Mouse (Mus musculus) fat pad, adult 2 months (tissue): ENCODE data around the gene Sost.

Experiments
- DNase-seq: peaks from one replicate; pipeline ENCODE4 v3.0.0-alpha.2; 2011; ENCODE audit warnings: low read depth, low spot score; ENCODE audit errors: extremely low read depth

Sost gene

GRCm38 (mm10) chr11:101983431-101983921, 16.7 kb upstream of the Sost start:
- no peak for DNase-seq

DNA sequence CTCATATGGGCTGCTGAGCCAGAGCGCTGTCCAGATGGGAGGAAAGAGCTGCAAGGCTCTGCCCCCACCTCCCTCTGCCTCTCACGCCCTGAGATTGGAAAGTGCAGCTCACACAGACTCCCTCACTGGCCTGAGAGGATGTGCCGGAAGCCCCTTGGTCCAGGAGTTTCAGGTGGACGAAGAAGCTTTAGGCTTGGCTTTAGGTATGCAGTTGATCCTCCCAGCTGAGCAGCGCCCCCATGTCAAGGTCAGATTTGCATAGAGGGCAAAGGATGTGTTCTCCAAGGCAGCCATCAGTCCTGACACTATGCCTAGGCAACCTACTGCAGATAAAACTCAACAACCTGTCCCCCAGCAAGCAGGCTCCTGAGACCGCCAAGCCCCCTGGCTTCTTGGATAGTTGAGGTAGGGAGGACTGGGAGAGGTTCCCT, 16.2 kb upstream of the Sost start:
- no peak for DNase-seq

DNA sequence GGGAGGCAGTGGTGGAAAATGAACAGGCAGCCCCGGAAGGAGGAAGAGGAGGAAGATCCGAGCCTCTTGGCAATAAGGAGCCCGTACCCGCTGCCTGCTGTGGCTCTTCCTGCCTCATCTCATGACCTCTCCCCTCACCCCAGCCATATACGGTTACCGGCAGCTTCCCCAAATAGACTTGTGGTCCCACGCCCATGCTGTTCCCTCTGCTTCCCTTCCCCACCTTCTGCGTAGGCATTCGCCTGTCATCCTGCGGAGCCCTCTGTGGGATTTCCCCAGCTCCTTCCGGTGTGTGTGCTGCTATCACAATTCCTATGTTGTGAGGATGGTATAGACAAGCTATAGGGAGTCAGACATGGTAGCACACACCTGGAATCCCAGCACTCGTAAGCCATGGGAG, 15.0 kb upstream of the Sost start:
- no peak for DNase-seq

GRCm38 (mm10) chr11:101980603-101981157, 13.9 kb upstream of the Sost start:
- no peak for DNase-seq

GRCm38 (mm10) chr11:101979140-101979539, 12.3 kb upstream of the Sost start:
- DNase-seq = no peak

GRCm38 (mm10) chr11:101976949-101977348, 10.1 kb upstream of the Sost start:
- no peak for DNase-seq

DNA sequence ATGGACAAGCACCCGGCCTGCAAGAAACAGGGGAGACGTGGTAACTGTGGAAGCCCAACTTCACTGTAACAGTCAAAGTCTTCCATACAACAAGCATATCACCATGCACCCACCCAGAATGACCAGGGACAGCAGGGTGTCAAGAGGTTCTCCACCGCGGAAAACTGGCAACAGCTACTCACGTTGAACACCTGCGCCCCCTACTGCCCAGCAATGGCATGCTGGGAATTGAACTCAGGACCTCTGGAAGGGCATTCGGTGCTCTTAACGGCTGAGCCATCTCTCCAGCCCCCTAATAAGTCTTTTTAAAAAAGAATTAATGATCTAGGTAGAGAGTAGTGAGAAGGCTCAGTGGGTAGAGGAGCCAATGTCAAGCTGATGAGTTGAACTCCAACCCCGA, 8.1 kb upstream of the Sost start:
- DNase-seq = no peak

DNA sequence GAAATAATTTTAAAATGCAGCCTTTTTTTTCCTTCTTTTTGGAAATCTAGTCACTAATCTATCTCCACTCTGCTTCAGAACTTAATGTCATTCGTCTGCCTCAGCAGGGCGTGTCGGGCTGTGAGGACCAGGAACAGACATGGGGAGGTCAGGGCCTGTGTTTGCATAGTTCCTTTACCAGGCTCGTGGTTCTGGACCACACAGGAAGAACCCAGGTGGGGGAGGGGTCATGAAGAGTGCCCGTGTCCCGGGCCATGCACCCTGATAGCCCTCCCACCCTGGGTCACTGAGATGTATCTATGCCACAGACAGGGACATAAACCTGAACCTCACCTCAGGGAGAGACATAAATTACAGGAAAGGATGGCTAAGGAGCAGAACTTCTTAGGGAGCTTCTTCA, 7.4 kb upstream of the Sost start:
- no peak for DNase-seq

DNA sequence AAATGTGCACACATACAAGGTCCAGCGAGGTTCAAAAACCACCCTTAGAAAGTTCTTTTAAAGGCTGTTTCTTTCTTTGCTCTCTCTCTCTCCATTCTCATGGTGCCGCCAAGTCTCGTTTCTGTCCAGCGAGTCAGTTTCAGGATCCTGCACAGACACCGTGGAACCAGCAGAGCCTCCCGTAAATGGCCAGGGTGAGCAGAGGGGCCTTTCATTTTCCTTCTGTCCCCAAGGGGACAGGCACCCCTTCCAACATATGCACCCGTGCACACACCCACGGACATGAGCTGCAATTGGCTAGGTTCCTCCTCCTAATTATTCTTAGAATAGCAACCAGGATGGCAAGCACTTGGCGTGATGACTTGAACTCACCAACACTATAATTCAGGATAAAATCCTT, 6.7 kb upstream of the Sost start:
- DNase-seq = no peak

GRCm38 (mm10) chr11:101972651-101973050, 5.8 kb upstream of the Sost start:
- DNase-seq = no peak

GRCm38 (mm10) chr11:101972097-101972496, 5.3 kb upstream of the Sost start:
- no peak for DNase-seq

DNA sequence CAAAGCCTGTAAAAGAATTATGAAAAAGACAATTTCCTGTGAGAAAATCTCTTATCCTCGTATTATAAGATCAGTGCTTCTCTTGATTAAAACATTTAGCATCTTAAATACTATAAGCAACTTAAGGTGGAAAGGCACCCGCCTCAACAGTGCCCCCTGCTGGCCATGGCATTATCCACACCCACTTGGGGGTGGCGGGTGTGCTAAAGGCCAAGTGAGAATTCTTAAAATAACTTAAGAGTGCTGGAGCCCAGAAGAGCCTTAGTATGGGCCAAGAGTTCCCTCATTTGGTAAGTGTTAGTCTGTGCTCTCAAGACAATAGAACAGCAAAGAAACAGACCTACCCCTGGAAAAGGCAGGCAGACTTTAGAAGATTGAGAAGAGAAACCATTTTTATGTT, 4.6 kb upstream of the Sost start:
- no peak for DNase-seq

- DNase-seq = no peak
Observed at GRCm38 (mm10) chr11:101969835-101970234, 3.0 kb upstream of the Sost start.

- no peak for DNase-seq
Observed at GRCm38 (mm10) chr11:101968791-101969190, 2.0 kb upstream of the Sost start.

DNA sequence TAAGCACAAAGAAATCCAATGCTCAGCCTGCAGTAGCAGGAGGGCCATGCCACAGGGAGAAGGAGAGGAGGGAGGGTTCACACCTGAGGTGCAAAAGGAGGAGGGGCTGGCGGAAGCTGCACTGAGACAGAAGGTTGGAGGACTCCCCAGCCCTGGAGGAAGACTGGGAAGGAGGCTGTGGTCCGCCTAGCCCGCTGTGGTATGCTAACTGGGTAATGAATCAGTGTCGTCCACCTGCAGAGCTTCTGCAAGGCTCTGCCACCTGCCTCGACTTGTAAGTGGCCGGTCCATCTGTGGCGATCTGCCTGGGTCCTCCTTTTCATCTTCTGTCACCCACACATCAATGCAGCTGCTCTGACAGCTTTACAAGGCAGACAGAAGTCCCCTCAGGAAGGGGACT, 1.5 kb upstream of the Sost start:
- no peak for DNase-seq

GRCm38 (mm10) chr11:101965553-101965952, 1.3 kb downstream of the Sost start:
- DNase-seq = no peak

DNA sequence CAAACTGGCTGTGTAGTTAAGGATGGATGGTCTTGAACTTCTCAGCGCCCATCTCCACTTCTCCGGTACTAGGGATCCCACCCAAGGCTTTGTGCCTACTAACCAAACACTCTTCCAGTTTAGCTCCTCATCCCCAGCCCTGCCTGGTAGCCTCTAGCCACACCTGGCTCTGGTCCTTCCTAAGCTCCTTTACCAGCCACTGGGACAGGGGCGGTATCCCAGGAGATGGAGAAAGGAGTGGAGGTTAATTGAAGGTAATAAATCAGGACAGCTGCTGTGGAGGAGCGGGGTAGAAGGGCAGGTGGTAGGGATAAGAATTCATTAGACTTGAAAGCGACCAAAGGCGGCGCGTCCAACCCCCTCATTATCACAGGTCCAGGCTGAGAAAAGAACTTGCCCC, 2.2 kb downstream of the Sost start:
- no peak for DNase-seq

- no peak for DNase-seq
Observed at GRCm38 (mm10) chr11:101963473-101964291, 3.1 kb downstream of the Sost start.

- DNase-seq = no peak
Observed at GRCm38 (mm10) chr11:101963043-101963442, 3.8 kb downstream of the Sost start.

- no peak for DNase-seq
Observed at GRCm38 (mm10) chr11:101957476-101957875, 9.3 kb downstream of the Sost start.

GRCm38 (mm10) chr11:101953441-101953840, 13.4 kb downstream of the Sost start:
- no peak for DNase-seq

- DNase-seq = no peak
Observed at GRCm38 (mm10) chr11:101952541-101953341, 14.1 kb downstream of the Sost start.
